Mouse (Mus musculus) CH12.LX (cell line): ENCODE measurements around the gene Ppp1r3c. TPM values are rescaled to one million over a fixed set of nuclear protein-coding genes. Genes with fewer than 3 reads are reported as not detected.

Experiments used
- DNase-seq: peaks from one replicate; pipeline ENCODE4 v3.0.0-alpha.2; 2013; ENCODE audit errors: extremely low read depth
- H3K27ac ChIP-seq: 2 replicates; pipeline ENCODE4 v1.5.1; 2012; ENCODE audit warnings: low read depth, mild to moderate bottlenecking, control low read depth, moderate library complexity; ENCODE audit not compliant: insufficient read depth
- H3K27me3 ChIP-seq: replicated peaks from 2 replicates; pipeline ENCODE3; 2012; ENCODE audit warnings: inconsistent platforms
- H3K36me3 ChIP-seq, 2 experiments: replicated peaks in 1 of 2; 2 replicates each; pipeline versions ENCODE3 to v1.6.1; 2012; ENCODE audit warnings: inconsistent platforms in 1 of 2, low read length in 1 of 2, mild to moderate bottlenecking in 1 of 2, mixed read lengths in 1 of 2, moderate library complexity in 1 of 2; ENCODE audit not compliant: control insufficient read depth in 1 of 2, insufficient read depth in 1 of 2
- H3K4me1 ChIP-seq, 2 experiments: 2 replicates each; pipeline ENCODE4 v1.6.1; 2012; ENCODE audit warnings: inconsistent platforms in 1 of 2, moderate library complexity in 1 of 2; ENCODE audit not compliant: insufficient read depth in 2 of 2, control insufficient read depth in 1 of 2
- H3K4me2 ChIP-seq: 2 replicates; pipeline ENCODE4 v1.6.1; 2012; ENCODE audit warnings: low read depth, mild to moderate bottlenecking, control low read depth; ENCODE audit not compliant: poor library complexity, insufficient read depth, severe bottlenecking
- H3K4me3 ChIP-seq, 3 experiments: fragments of 150-350 bp in 1 of 3; sonication (generic) in 1 of 3; replicated peaks in 1 of 3; 2 replicates each; pipeline versions ENCODE3 to v1.5.1; 2011 to 2012; ENCODE audit warnings: low read depth in 2 of 3, low read length in 2 of 3, mild to moderate bottlenecking in 2 of 3, moderate library complexity in 2 of 3, control low read depth in 1 of 3, improper control_type of control experiment in 1 of 3, inconsistent platforms in 1 of 3, mixed read lengths in 1 of 3; ENCODE audit not compliant: poor library complexity in 1 of 3
- H3K79me2 ChIP-seq: replicated peaks from 2 replicates; pipeline ENCODE4 v1.6.1; 2012; ENCODE audit warnings: mild to moderate bottlenecking, moderate library complexity; ENCODE audit not compliant: control insufficient read depth, poor library complexity, insufficient read depth, severe bottlenecking; ENCODE audit errors: extremely low read depth
- H3K9ac ChIP-seq: 2 replicates; pipeline ENCODE4 v1.6.1; 2012; ENCODE audit warnings: low read depth, mild to moderate bottlenecking, control low read depth, moderate library complexity; ENCODE audit not compliant: insufficient read depth
- H3K9me3 ChIP-seq: replicated peaks from 2 replicates; pipeline ENCODE3; 2012; ENCODE audit warnings: low read length, inconsistent platforms, mixed read lengths
- CHD1 ChIP-seq: IDR thresholded peaks from 2 replicates; pipeline ENCODE4 v1.6.1; 2012; ENCODE audit warnings: low read depth, low read length, improper control_type of control experiment, inconsistent platforms
- CTCF ChIP-seq, 2 experiments: IDR thresholded peaks in 1 of 2; conservative IDR thresholded peaks in 1 of 2; 2 replicates each; pipeline ENCODE4 v1.5.1; 2011 to 2012; ENCODE audit warnings: low read depth in 2 of 2, low read length in 2 of 2, improper control_type of control experiment in 1 of 2, inconsistent platforms in 1 of 2, mild to moderate bottlenecking in 1 of 2, moderate library complexity in 1 of 2
- E2F4 ChIP-seq: IDR thresholded peaks from 2 replicates; pipeline ENCODE4 v1.6.1; 2011; ENCODE audit warnings: low read depth, low read length, improper control_type of control experiment; ENCODE audit not compliant: insufficient replicate concordance
- ELF1 ChIP-seq: IDR thresholded peaks from 2 replicates; pipeline ENCODE4 v1.6.1; 2014; ENCODE audit warnings: low read depth, mild to moderate bottlenecking, inconsistent platforms, low read length, improper control_type of control experiment
- GABPA ChIP-seq: IDR thresholded peaks from 2 replicates; pipeline ENCODE4 v1.6.1; 2012; ENCODE audit warnings: low read depth, low read length, improper control_type of control experiment, inconsistent platforms; ENCODE audit not compliant: insufficient replicate concordance
- HCFC1 ChIP-seq: IDR thresholded peaks from 2 replicates; pipeline ENCODE4 v1.6.1; 2012; ENCODE audit warnings: low read depth, mild to moderate bottlenecking, inconsistent platforms, low read length, improper control_type of control experiment
- IRF4 ChIP-seq: IDR thresholded peaks from 2 replicates; pipeline ENCODE4 v1.6.1; 2014; ENCODE audit warnings: low read depth, mild to moderate bottlenecking, inconsistent platforms, low read length, improper control_type of control experiment
- JUN ChIP-seq: IDR thresholded peaks from 2 replicates; pipeline ENCODE4 v1.6.1; 2011; ENCODE audit warnings: low read depth, mild to moderate bottlenecking, low read length, improper control_type of control experiment, moderate library complexity; ENCODE audit not compliant: insufficient read depth
- JUND ChIP-seq: conservative IDR thresholded peaks from 2 replicates; pipeline ENCODE4 v1.6.1; 2011; ENCODE audit warnings: low read depth, low read length, improper control_type of control experiment
- MAFK ChIP-seq: IDR thresholded peaks from 2 replicates; pipeline ENCODE4 v1.6.1; 2011; ENCODE audit warnings: low read length, improper control_type of control experiment; ENCODE audit not compliant: insufficient replicate concordance
- MAZ ChIP-seq: IDR thresholded peaks from 2 replicates; pipeline ENCODE4 v1.6.1; 2012; ENCODE audit warnings: low read depth, mild to moderate bottlenecking, inconsistent platforms, low read length, improper control_type of control experiment, moderate library complexity
- MEF2A ChIP-seq: IDR thresholded peaks from 2 replicates; pipeline ENCODE4 v1.6.1; 2014; ENCODE audit warnings: low read depth, mild to moderate bottlenecking, inconsistent platforms, low read length, improper control_type of control experiment, borderline replicate concordance
- MXI1 ChIP-seq: IDR thresholded peaks from 2 replicates; pipeline ENCODE4 v1.6.1; 2011; ENCODE audit warnings: mild to moderate bottlenecking, low read depth, low read length, improper control_type of control experiment
- MYC ChIP-seq: IDR thresholded peaks from 2 replicates; pipeline ENCODE4 v1.6.1; 2011; ENCODE audit warnings: low read depth, mild to moderate bottlenecking, improper control_type of control experiment, low read length
- NELFE ChIP-seq: IDR thresholded peaks from 2 replicates; pipeline ENCODE4 v1.6.1; 2011; ENCODE audit warnings: low read depth, low read length, improper control_type of control experiment
- NRF1 ChIP-seq: IDR thresholded peaks from 2 replicates; pipeline ENCODE4 v1.6.1; 2014; ENCODE audit warnings: low read depth, mild to moderate bottlenecking, inconsistent platforms, low read length, improper control_type of control experiment, moderate library complexity
- PAX5 ChIP-seq: IDR thresholded peaks from 2 replicates; pipeline ENCODE4 v1.6.1; 2012; ENCODE audit warnings: low read length, inconsistent platforms, mixed read lengths
- POLR2AphosphoS2 ChIP-seq: IDR thresholded peaks from 2 replicates; pipeline ENCODE4 v1.6.1; 2011; ENCODE audit warnings: low read depth, low read length, improper control_type of control experiment
- SIN3A ChIP-seq: IDR thresholded peaks from 2 replicates; pipeline ENCODE4 v1.6.1; 2012; ENCODE audit warnings: low read length, improper control_type of control experiment, inconsistent platforms
- TBP ChIP-seq: conservative IDR thresholded peaks from 2 replicates; pipeline ENCODE4 v1.6.1; 2011; ENCODE audit warnings: low read depth, low read length, improper control_type of control experiment
- TCF12 ChIP-seq: IDR thresholded peaks from 2 replicates; pipeline ENCODE4 v1.6.1; 2014; ENCODE audit warnings: low read depth, mild to moderate bottlenecking, inconsistent platforms, low read length, improper control_type of control experiment
- USF2 ChIP-seq: conservative IDR thresholded peaks from 2 replicates; pipeline ENCODE4 v1.6.1; 2011; ENCODE audit warnings: low read depth, low read length, improper control_type of control experiment
- ZC3H11A ChIP-seq: IDR thresholded peaks from 2 replicates; pipeline ENCODE4 v1.6.1; 2012; ENCODE audit warnings: low read depth, mild to moderate bottlenecking, inconsistent platforms, low read length, improper control_type of control experiment
- ZMIZ1 ChIP-seq: IDR thresholded peaks from 2 replicates; pipeline ENCODE4 v1.6.1; 2012; ENCODE audit warnings: low read depth, mild to moderate bottlenecking, inconsistent platforms, low read length, improper control_type of control experiment
- ZNF384 ChIP-seq: IDR thresholded peaks from 2 replicates; pipeline ENCODE4 v1.6.1; 2012; ENCODE audit warnings: low read depth, low read length, improper control_type of control experiment, inconsistent platforms
- dilution Hi-C: fragments of 300-500 bp; cut with MboI; formaldehyde crosslinking; loops from 2 replicates; pipeline ENCODE4 v1.14.3; 2020; ENCODE audit warnings: low sequenced_read_pairs; ENCODE audit not compliant: extremely low pct_unique_long_range_greater_than_20kb, extremely low pct_ligation_motif_present
- in situ Hi-C: fragments of 300-500 bp; cut with MboI; formaldehyde crosslinking; loops from 3 replicates; pipeline ENCODE4 v1.14.3; 2019; ENCODE audit warnings: low sequenced_read_pairs, low pct_ligation_motif_present, low pct_unique_long_range_greater_than_20kb, mixed read lengths
- polyA plus RNA-seq: library from polyadenylated mRNA; unstranded; fragments of >175 nt; gene quantifications from 2 replicates; pipeline ENCODE4 v1.2.1, GENCODE M21; 2012; ENCODE audit warnings: low read depth; ENCODE audit not compliant: insufficient read length
- total RNA-seq, 2 experiments: library from RNA; depleted of rRNA; stranded (reverse); fragments of 300-350 nt in 1 of 2; fragments of >200 nt in 1 of 2; gene quantifications; 2 replicates each; pipeline ENCODE4 v1.2.3; 2012 to 2014

Ppp1r3c gene
- total and polyA plus RNA-seq, 3 experiments = not detected

DNA sequence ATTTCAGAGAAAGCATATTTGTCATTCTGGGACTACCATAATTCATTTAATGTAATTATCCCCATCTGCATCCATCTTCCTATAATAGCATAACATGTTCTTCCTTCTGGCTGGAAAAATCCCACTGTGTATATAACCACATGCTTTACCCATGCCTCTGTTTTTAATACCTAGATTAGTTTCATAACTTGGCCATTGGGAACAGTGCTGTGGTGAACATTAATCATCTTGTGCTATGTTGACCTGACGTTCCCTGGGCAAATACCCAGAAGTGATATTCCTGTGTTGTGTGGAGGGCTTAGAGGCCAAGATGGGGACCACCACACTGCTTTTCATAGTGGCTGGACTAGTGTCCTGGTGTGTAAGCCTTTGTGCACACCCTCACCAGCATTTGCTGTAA, 22.0 kb downstream of the Ppp1r3c start:
- Histone ChIP-seq H3K4me2 (no peak overlapping the region), H3K4me1 (no peaks in the 10 kb centered on the region), H3K4me3 (no peak overlapping the region), H3K9ac (no peak overlapping the region), H3K9me3 (no peaks in the 10 kb centered on the region), H3K27ac (no peak overlapping the region), H3K27me3 (no peaks in the 10 kb centered on the region), H3K36me3 (no peaks in the 10 kb centered on the region), H3K79me2 (no peaks in the 10 kb centered on the region)
- in situ Hi-C loops (no loop called here), dilution Hi-C loops (no loop called here)
- no peak for TF ChIP-seq ZNF384
- TF ChIP-seq MYC = no peak
- no peak for TF ChIP-seq JUND
- no peak for TF ChIP-seq ZC3H11A
- TF ChIP-seq SIN3A = no peak
- no peak for TF ChIP-seq GABPA
- TF ChIP-seq MAFK = no peak
- TF ChIP-seq E2F4 = no peak
- TF ChIP-seq TCF12 = no peak
- no peak for DNase-seq

DNA sequence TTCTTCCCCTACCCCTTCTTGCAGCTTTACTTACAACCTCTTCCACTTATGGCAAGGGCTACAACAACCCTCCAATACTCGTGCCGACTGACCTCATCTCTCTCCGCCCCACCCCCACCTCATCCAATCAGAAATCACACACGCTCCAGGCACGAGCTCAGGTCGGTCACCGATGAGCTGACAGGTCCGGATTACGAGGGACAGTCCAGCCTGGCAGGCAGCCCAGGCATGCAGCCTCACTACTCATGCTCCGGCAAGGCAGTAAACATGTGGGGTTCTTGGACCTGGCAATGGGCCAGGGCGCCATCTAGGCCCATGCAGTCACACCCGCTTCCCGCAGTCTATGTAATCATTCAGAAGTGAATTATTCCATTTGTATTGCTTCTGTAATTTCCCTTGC, 23.4 kb downstream of the Ppp1r3c start:
- Histone ChIP-seq H3K9ac (no peak overlapping the region), H3K4me3 (no peak overlapping the region), H3K79me2 (no peaks in the 10 kb centered on the region), H3K27me3 (no peaks in the 10 kb centered on the region), H3K27ac (no peak overlapping the region), H3K4me1 (no peaks in the 10 kb centered on the region), H3K4me2 (no peak overlapping the region), H3K9me3 (peaks cover 2% of the 10 kb centered on the region), H3K36me3 (no peaks in the 10 kb centered on the region)
- dilution Hi-C loops (no loop called here), in situ Hi-C loops (no loop called here)
- no peak for DNase-seq
- TF ChIP-seq JUND (no peak), TBP (no peak), NRF1 (no peak), MXI1 (no peak), USF2 (no peak), ZMIZ1 (no peak), CHD1 (no peak), CTCF (conservative IDR thresholded peaks at IDR 0.05 in 1 of 2, IDR thresholded peaks at IDR 0.05 in 1 of 2; ENCODE audit: low read depth in 2 of 2, low read length in 2 of 2) (no peak)

- no peaks in the 10 kb centered on the region for H3K79me2 ChIP-seq
- dilution Hi-C loops (no loop called here), in situ Hi-C loops (no loop called here)
- DNase-seq = no peak
- H3K9ac ChIP-seq = no peak overlapping the region
- H3K4me1 ChIP-seq = 0 out of 4 replicates have a peak, but pooled peaks cover 0 to 2% of the 10 kb centered on the region in 2 experiments
- H3K36me3 ChIP-seq = no peaks in the 10 kb centered on the region
- H3K4me3 ChIP-seq = no peak overlapping the region
- no peak overlapping the region for H3K4me2 ChIP-seq
- H3K27ac ChIP-seq = no peak overlapping the region
- TF ChIP-seq E2F4 (no peak), HCFC1 (no peak), MAZ (no peak), TCF12 (no peak), ELF1 (no peak), POLR2AphosphoS2 (no peak), ZC3H11A (no peak), JUND (no peak), NELFE (no peak), IRF4 (no peak), CHD1 (no peak), MEF2A (no peak), JUN (no peak), PAX5 (no peak)
- no peaks in the 10 kb centered on the region for H3K27me3 ChIP-seq
- peaks cover 2% of the 10 kb centered on the region for H3K9me3 ChIP-seq
These were observed 30.3 kb downstream of the Ppp1r3c start for GRCm38 (mm10) chr19:36706195-36706594.
